Mouse (Mus musculus) liver, adult 2 months (tissue): ENCODE results near the gene Usp21.

ENCODE experiments used
- CTCF ChIP-seq: fragments of 200-500 bp; IDR thresholded peaks from 2 replicates; pipeline ENCODE4 v1.5.1; 2011; ENCODE audit warnings: low read depth, low read length, control low read depth
- POLR2A ChIP-seq: fragments of 200-500 bp; IDR thresholded peaks from 2 replicates; pipeline ENCODE4 v1.6.1; 2011; ENCODE audit warnings: low read length, control low read depth; ENCODE audit not compliant: insufficient read depth; ENCODE audit errors: extremely low read depth

- TF ChIP-seq CTCF (no peak), POLR2A (no peak)
Observed at GRCm38 (mm10) chr1:171262594-171263130, 25.1 kb downstream of the Usp21 start.
